Mouse (Mus musculus) midbrain, embryonic 12.5 days (tissue): ENCODE results near the gene Sidt1. TPM values are rescaled to one million over a fixed set of nuclear protein-coding genes. Genes with fewer than 3 reads are reported as not detected.

Source experiments
- ATAC-seq: fragments of 200-750 bp; cut with Nextera tagmentation; 2 replicates; pipeline ENCODE4 v1.8.0; 2017; ENCODE audit warnings: low read depth, moderate TSS enrichment, moderate library complexity; ENCODE audit not compliant: low FRiP score
- H3K27ac ChIP-seq: fragments of 300-500 bp; sonication (generic); replicated peaks from 2 replicates; pipeline ENCODE4 v1.5.1; 2016; ENCODE audit warnings: mild to moderate bottlenecking
- H3K27me3 ChIP-seq: fragments of 300-500 bp; sonication (generic); 2 replicates; pipeline ENCODE4 v1.6.1; 2016; ENCODE audit warnings: mild to moderate bottlenecking
- H3K36me3 ChIP-seq: fragments of 300-500 bp; sonication (generic); 2 replicates; pipeline ENCODE4 v1.6.1; 2016
- H3K4me1 ChIP-seq: fragments of 300-500 bp; sonication (generic); 2 replicates; pipeline ENCODE4 v1.6.1; 2016
- H3K4me2 ChIP-seq: fragments of 300-500 bp; sonication (generic); replicated peaks from 2 replicates; pipeline ENCODE4 v1.6.1; 2016; ENCODE audit warnings: mild to moderate bottlenecking, moderate library complexity
- H3K4me3 ChIP-seq: fragments of 300-500 bp; sonication (generic); 2 replicates; pipeline ENCODE4 v1.5.1; 2016; ENCODE audit warnings: mild to moderate bottlenecking
- H3K9ac ChIP-seq: fragments of 300-500 bp; sonication (generic); replicated peaks from 2 replicates; pipeline ENCODE4 v1.6.1; 2016; ENCODE audit warnings: mild to moderate bottlenecking, moderate library complexity
- H3K9me3 ChIP-seq: fragments of 300-500 bp; sonication (generic); 2 replicates; pipeline ENCODE4 v1.6.1; 2016; ENCODE audit warnings: mild to moderate bottlenecking
- WGBS: fragments of 180-500 bp; shearing (Covaris S2); methylation state at CpG from one replicate; pipeline ENCODE4 v1.1.7; 2016; 5-methylcytosine and 5-hydroxymethylcytosine counted together
- polyA plus RNA-seq: library from polyadenylated mRNA; unstranded; fragments of >200 nt; fragmentation: Nextera tagmentation; extraction: Ambion mirVana; gene quantifications from 2 replicates; pipeline ENCODE4 v1.2.1, GENCODE M21; 2016

Sidt1 gene
- polyA plus RNA-seq, 1 experiment from 2014 or later: 0.98 TPM

- H3K4me1 ChIP-seq: no peaks in the 10 kb centered on the region
- H3K9ac ChIP-seq: no peak overlapping the region
- WGBS: 92% methylated on average over 7 of the region's 7 CpGs
- no peaks in the 10 kb centered on the region for H3K36me3 ChIP-seq
- no peak overlapping the region for H3K4me2 ChIP-seq
- H3K27me3 ChIP-seq: no peaks in the 10 kb centered on the region
- ATAC-seq: no peak
- H3K27ac ChIP-seq: no peak overlapping the region
- no peaks in the 10 kb centered on the region for H3K9me3 ChIP-seq
- no peak overlapping the region for H3K4me3 ChIP-seq
Measured at GRCm38 (mm10) chr16:44233019-44233418, 100.0 kb downstream of the Sidt1 start.

DNA sequence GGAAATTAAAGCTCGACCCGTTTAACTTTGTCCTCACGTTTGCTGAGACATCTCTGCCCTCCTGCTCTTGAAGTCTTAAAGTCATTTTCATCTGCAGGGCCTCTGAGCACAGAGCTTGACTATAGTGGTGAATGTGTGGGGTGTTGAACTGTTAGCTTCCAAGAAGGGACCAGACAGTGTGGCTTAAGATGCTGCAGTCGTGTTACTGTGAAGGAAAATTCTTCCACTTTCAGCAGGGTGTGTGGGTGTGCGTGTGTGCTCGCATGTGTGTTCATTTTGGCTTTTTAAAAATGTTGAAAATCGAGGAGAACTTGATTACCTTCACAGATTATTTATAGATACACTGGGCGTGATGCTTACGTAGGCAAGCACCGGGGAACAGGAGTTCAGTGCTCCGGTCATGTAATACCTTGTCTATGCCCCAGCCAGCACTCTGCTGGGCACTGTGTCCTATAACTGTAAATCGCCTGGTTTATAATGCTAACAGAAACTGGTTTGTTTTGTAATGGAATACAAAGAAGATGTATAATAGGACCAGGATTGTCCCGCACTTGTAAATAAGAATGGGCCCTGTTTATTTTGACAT, 106.2 kb downstream of the Sidt1 start:
- WGBS: 89% methylated on average over 13 of the region's 13 CpGs
- Histone ChIP-seq H3K4me2 (no peak overlapping the region), H3K9ac (no peak overlapping the region), H3K9me3 (no peaks in the 10 kb centered on the region), H3K36me3 (peaks cover under 1% of the 10 kb centered on the region; the same call in 1 of the 2 replicates), H3K4me1 (no peaks in the 10 kb centered on the region), H3K27ac (no peak overlapping the region), H3K4me3 (no peak overlapping the region), H3K27me3 (no peaks in the 10 kb centered on the region)
- ATAC-seq: no peak

DNA sequence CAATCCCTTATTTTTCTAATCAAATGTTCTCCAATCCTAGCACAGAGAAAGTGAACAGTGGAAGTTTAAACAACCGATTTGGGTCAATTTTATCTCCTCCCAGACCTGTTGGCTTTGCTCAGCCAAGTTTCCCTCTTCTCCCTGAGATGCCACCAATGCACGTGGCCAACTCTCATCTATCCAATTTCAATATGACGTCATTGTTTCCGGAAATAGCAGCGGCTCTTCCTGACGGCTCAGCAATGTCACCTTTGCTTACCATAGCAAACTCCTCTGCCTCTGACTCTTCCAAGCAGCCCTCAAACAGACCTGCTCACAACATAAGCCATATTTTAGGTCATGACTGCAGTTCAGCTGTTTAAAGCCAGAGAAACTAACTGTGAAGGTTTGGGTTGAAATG, 111.5 kb downstream of the Sidt1 start:
- Histone ChIP-seq H3K36me3 (peaks cover 53% of the 10 kb centered on the region), H3K9me3 (no peaks in the 10 kb centered on the region), H3K9ac (no peak overlapping the region), H3K27ac (no peak overlapping the region), H3K4me1 (no peaks in the 10 kb centered on the region), H3K4me3 (no peak overlapping the region), H3K27me3 (no peaks in the 10 kb centered on the region), H3K4me2 (no peak overlapping the region)
- no peak for ATAC-seq
- 90% methylated on average over 6 of the region's 6 CpGs for WGBS

DNA sequence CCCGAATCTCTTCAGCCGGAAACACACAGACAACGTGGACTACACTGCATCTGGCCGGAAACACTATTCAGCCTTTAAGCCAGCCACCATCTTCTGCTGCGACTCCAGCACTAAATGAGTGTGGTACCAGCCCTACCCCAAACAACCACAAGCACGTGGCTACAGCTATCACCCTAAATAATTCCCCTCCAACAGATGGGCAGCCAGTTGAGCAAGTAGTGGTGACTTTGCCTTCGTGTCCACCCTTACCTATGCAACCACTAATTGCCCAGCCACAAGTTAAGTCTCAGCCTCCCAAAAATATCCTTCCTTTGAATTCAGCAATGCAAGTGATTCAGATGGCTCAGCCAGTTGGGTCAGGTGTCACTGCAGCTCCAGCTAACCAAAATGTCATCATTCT, 116.6 kb downstream of the Sidt1 start:
- Histone ChIP-seq H3K4me3 (no peak overlapping the region), H3K4me1 (no peaks in the 10 kb centered on the region), H3K9me3 (no peaks in the 10 kb centered on the region), H3K4me2 (no peak overlapping the region), H3K27me3 (no peaks in the 10 kb centered on the region), H3K27ac (no peak overlapping the region), H3K9ac (no peak overlapping the region), H3K36me3 (peaks cover 90% of the 10 kb centered on the region)
- ATAC-seq: no peak
- WGBS: 98% methylated on average over 7 of the region's 7 CpGs

DNA sequence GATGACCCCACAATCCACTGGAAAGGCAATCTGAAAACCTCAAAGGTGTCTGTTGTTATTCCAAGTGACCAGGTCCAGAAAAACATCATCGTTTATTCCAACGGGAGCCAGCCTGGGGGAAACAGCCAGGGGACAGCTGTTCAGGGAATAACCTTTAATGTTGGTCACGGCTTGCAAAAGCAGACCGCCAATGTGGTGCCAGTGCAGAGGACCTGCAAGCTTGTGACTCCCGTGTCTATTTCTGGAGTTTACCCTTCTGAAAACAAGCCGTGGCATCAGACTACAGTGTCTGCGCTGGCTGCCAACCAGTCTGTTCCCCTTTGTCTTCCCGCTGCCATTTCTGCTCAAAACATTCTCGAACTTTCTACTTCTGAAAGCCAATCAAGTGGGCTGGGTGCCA, 117.5 kb downstream of the Sidt1 start:
- no peak for ATAC-seq
- H3K27me3 ChIP-seq: no peaks in the 10 kb centered on the region
- no peak overlapping the region for H3K9ac ChIP-seq
- no peak overlapping the region for H3K4me3 ChIP-seq
- no peaks in the 10 kb centered on the region for H3K4me1 ChIP-seq
- no peaks in the 10 kb centered on the region for H3K9me3 ChIP-seq
- no peak overlapping the region for H3K27ac ChIP-seq
- no peak overlapping the region for H3K4me2 ChIP-seq
- H3K36me3 ChIP-seq: peaks cover 84% of the 10 kb centered on the region
- WGBS: 94% methylated on average over 9 of the region's 9 CpGs

GRCm38 (mm10) chr16:44212703-44213102, 120.3 kb downstream of the Sidt1 start:
- ATAC-seq: no peak

DNA sequence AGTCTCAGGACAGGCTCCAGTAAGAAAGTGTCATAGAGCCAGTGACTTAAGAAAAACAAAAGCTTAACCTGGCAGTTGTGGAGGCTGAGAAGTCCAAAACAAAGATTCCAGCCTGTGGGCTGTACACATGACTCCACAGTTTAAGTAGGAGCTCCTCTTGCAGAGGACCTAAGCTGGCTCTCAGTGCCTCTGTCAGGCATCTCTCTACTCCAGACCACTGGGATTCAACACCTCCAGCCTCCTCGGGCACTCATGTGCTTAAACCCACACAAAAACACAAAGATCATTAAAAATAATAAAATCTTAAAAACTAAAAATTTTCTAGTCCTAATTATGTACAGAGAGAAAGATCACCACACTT, 122.0 kb downstream of the Sidt1 start:
- Histone ChIP-seq H3K9me3 (no peaks in the 10 kb centered on the region), H3K4me3 (no peak overlapping the region), H3K27ac (no peak overlapping the region), H3K36me3 (peaks cover 55% of the 10 kb centered on the region), H3K27me3 (no peaks in the 10 kb centered on the region), H3K4me2 (no peak overlapping the region), H3K9ac (no peak overlapping the region), H3K4me1 (no peaks in the 10 kb centered on the region)
- 90% methylated on average over 1 of the region's 1 CpGs for WGBS
- no peak for ATAC-seq

More at GRCm38 (mm10) chr16:44212703-44213102, 120.3 kb downstream of the Sidt1 start:
- Histone ChIP-seq H3K27ac (no peak overlapping the region), H3K36me3 (peaks cover 71% of the 10 kb centered on the region), H3K4me3 (no peak overlapping the region), H3K27me3 (no peaks in the 10 kb centered on the region), H3K9ac (no peak overlapping the region), H3K9me3 (no peaks in the 10 kb centered on the region), H3K4me1 (no peaks in the 10 kb centered on the region), H3K4me2 (no peak overlapping the region)
- 97% methylated on average over 7 of the region's 7 CpGs for WGBS

GRCm38 (mm10) chr16:44210156-44211053, 122.6 kb downstream of the Sidt1 start:
- no peaks in the 10 kb centered on the region for H3K9me3 ChIP-seq
- H3K27me3 ChIP-seq: no peaks in the 10 kb centered on the region
- no peak overlapping the region for H3K4me2 ChIP-seq
- peaks cover 54% of the 10 kb centered on the region for H3K36me3 ChIP-seq
- H3K4me3 ChIP-seq: no peak overlapping the region
- no peak overlapping the region for H3K27ac ChIP-seq
- H3K4me1 ChIP-seq: no peaks in the 10 kb centered on the region
- WGBS: 83% methylated on average over 10 of the region's 10 CpGs
- ATAC-seq: no peak
- no peak overlapping the region for H3K9ac ChIP-seq

GRCm38 (mm10) chr16:44205973-44206372, 127.0 kb downstream of the Sidt1 start:
- 90% methylated on average over 8 of the region's 8 CpGs for WGBS
- Histone ChIP-seq H3K36me3 (peaks cover 44% of the 10 kb centered on the region), H3K4me3 (no peak overlapping the region)

DNA sequence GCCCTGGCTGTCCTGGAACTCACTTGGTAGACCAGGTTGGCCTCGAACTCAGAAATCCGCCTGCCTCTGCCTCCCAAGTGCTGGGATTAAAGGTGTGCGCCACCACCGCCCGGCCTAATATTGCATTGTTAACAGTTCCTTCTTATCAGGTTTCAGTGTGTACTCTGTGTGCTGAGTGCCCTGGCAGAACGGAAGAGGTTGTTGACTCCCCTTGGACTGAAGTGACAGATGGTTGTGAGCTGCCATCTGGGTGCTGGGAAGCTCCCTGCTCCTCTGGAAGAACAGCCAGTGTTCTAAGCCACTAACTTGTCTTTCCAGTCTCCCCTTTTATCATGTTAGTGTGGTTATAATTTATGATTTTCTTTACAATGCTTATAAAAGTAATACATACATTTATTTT, 128.7 kb downstream of the Sidt1 start:
- Histone ChIP-seq H3K4me1 (no peaks in the 10 kb centered on the region), H3K4me2 (no peak overlapping the region), H3K9ac (no peak overlapping the region), H3K27ac (no peak overlapping the region), H3K36me3 (peaks cover 40% of the 10 kb centered on the region), H3K27me3 (no peaks in the 10 kb centered on the region), H3K9me3 (no peaks in the 10 kb centered on the region), H3K4me3 (no peak overlapping the region)
- 91% methylated on average over 6 of the region's 6 CpGs for WGBS
- no peak for ATAC-seq

More at GRCm38 (mm10) chr16:44205973-44206372, 127.0 kb downstream of the Sidt1 start:
- Histone ChIP-seq H3K27me3 (no peaks in the 10 kb centered on the region), H3K9ac (no peak overlapping the region), H3K4me2 (no peak overlapping the region), H3K4me1 (no peaks in the 10 kb centered on the region), H3K9me3 (no peaks in the 10 kb centered on the region), H3K27ac (no peak overlapping the region)
- no peak for ATAC-seq

DNA sequence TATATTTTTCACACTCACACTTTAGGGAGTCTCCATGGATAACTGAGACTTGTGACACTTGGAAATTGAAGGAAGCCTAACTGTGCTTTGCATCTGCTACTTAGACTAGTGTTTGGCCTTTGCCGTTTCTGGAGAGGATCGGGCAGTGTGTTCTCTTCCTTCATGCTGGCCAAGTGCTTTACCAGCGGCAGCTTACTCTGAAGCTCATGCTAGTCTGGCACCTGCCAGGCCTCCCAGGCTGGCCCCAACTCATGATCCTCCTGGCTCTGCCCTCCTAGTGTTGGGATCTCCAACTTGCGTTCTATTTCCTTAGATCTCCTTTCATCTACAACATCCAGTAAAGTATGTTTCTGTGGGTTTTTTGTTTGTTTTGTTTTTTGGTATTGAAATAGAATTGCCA, 132.8 kb downstream of the Sidt1 start:
- H3K27ac ChIP-seq: no peak overlapping the region
- H3K4me2 ChIP-seq: no peak overlapping the region
- H3K9me3 ChIP-seq: no peaks in the 10 kb centered on the region
- ATAC-seq: no peak
- no peaks in the 10 kb centered on the region for H3K27me3 ChIP-seq
- H3K9ac ChIP-seq: no peak overlapping the region
- no peak overlapping the region for H3K4me3 ChIP-seq
- H3K4me1 ChIP-seq: no peaks in the 10 kb centered on the region
- H3K36me3 ChIP-seq: peaks cover 21% of the 10 kb centered on the region; the same call in 1 of the 2 replicates
- whole genome bisulfite sequencing: 90% methylated on average over 4 of the region's 4 CpGs

GRCm38 (mm10) chr16:44199066-44199703, 133.8 kb downstream of the Sidt1 start:
- WGBS: 93% methylated on average over 14 of the region's 14 CpGs
- H3K4me3 ChIP-seq: no peak overlapping the region
- H3K9ac ChIP-seq: no peak overlapping the region
- no peaks in the 10 kb centered on the region for H3K27me3 ChIP-seq
- H3K27ac ChIP-seq: no peak overlapping the region
- no peak overlapping the region for H3K4me2 ChIP-seq
- H3K36me3 ChIP-seq: peaks cover 21% of the 10 kb centered on the region; the same call in 1 of the 2 replicates
- no peaks in the 10 kb centered on the region for H3K4me1 ChIP-seq
- no peak for ATAC-seq
- H3K9me3 ChIP-seq: no peaks in the 10 kb centered on the region
